Mouse (Mus musculus): ENCODE results near the gene 2300002M23Rik.

2300002M23Rik gene

GRCm38 (mm10) chr17:35567150-35567549, at the start of gene 2300002M23Rik:
Gene 2300002M23Rik, plus strand, starts transcription at chr17:35567450.
- ATAC-seq (ENCODE audit: insufficient number of reproducible peaks, low FRiP score, low TSS enrichment): no peak

- ATAC-seq (ENCODE audit: insufficient number of reproducible peaks, low FRiP score, low TSS enrichment): no peak
Measured at GRCm38 (mm10) chr17:35517526-35517925, 49.7 kb upstream of the 2300002M23Rik start.

- ATAC-seq (ENCODE audit: insufficient number of reproducible peaks, low FRiP score, low TSS enrichment): 0 out of 2 replicates have a peak, but pooled peaks have one; percentile 36
Measured at GRCm38 (mm10) chr17:35524354-35524753, 42.9 kb upstream of the 2300002M23Rik start.

- ATAC-seq (ENCODE audit: insufficient number of reproducible peaks, low FRiP score, low TSS enrichment): no peak
Measured at GRCm38 (mm10) chr17:35526644-35527043, 40.6 kb upstream of the 2300002M23Rik start.

- no peak for ATAC-seq (ENCODE audit: insufficient number of reproducible peaks, low FRiP score, low TSS enrichment)
Measured at GRCm38 (mm10) chr17:35532360-35532759, 34.9 kb upstream of the 2300002M23Rik start.

GRCm38 (mm10) chr17:35532901-35533300, 34.3 kb upstream of the 2300002M23Rik start, which contains the start of gene Psors1c2:
Gene Psors1c2, plus strand, starts transcription at chr17:35533201.
- ATAC-seq (ENCODE audit: insufficient number of reproducible peaks, low FRiP score, low TSS enrichment): no peak

GRCm38 (mm10) chr17:35534343-35534742, 32.9 kb upstream of the 2300002M23Rik start:
- ATAC-seq (ENCODE audit: insufficient number of reproducible peaks, low FRiP score, low TSS enrichment): peak; percentile 58; the same call in 1 of the 2 replicates

- no peak for ATAC-seq (ENCODE audit: insufficient number of reproducible peaks, low FRiP score, low TSS enrichment)
Measured at GRCm38 (mm10) chr17:35537421-35537820, 29.8 kb upstream of the 2300002M23Rik start.

- ATAC-seq (ENCODE audit: insufficient number of reproducible peaks, low FRiP score, low TSS enrichment): no peak
Measured at GRCm38 (mm10) chr17:35538476-35538875, 28.8 kb upstream of the 2300002M23Rik start.

- ATAC-seq (ENCODE audit: insufficient number of reproducible peaks, low FRiP score, low TSS enrichment): no peak
Measured at GRCm38 (mm10) chr17:35539540-35539939, 27.7 kb upstream of the 2300002M23Rik start.

- ATAC-seq (ENCODE audit: insufficient number of reproducible peaks, low FRiP score, low TSS enrichment): no peak
Measured at GRCm38 (mm10) chr17:35542761-35543411, 24.4 kb upstream of the 2300002M23Rik start.

- ATAC-seq (ENCODE audit: insufficient number of reproducible peaks, low FRiP score, low TSS enrichment): no peak
Measured at GRCm38 (mm10) chr17:35543412-35543861, 23.8 kb upstream of the 2300002M23Rik start.

- ATAC-seq (ENCODE audit: insufficient number of reproducible peaks, low FRiP score, low TSS enrichment): no peak
Measured at GRCm38 (mm10) chr17:35544001-35544400, 23.2 kb upstream of the 2300002M23Rik start.

- no peak for ATAC-seq (ENCODE audit: insufficient number of reproducible peaks, low FRiP score, low TSS enrichment)
Measured at GRCm38 (mm10) chr17:35544680-35545079, 22.6 kb upstream of the 2300002M23Rik start.

GRCm38 (mm10) chr17:35547465-35547864, 19.8 kb upstream of the 2300002M23Rik start:
- no peak for ATAC-seq (ENCODE audit: insufficient number of reproducible peaks, low FRiP score, low TSS enrichment)

- no peak for ATAC-seq (ENCODE audit: insufficient number of reproducible peaks, low FRiP score, low TSS enrichment)
Measured at GRCm38 (mm10) chr17:35548636-35549035, 18.6 kb upstream of the 2300002M23Rik start.

- peak; percentile 75 for ATAC-seq (ENCODE audit: insufficient number of reproducible peaks, low FRiP score, low TSS enrichment)
Measured at GRCm38 (mm10) chr17:35549437-35550142, 17.7 kb upstream of the 2300002M23Rik start.

- no peak for ATAC-seq (ENCODE audit: insufficient number of reproducible peaks, low FRiP score, low TSS enrichment)
Measured at GRCm38 (mm10) chr17:35550143-35550494, 17.1 kb upstream of the 2300002M23Rik start.

- no peak for ATAC-seq (ENCODE audit: insufficient number of reproducible peaks, low FRiP score, low TSS enrichment)
Measured at GRCm38 (mm10) chr17:35550871-35551270, 16.4 kb upstream of the 2300002M23Rik start.

- no peak for ATAC-seq (ENCODE audit: insufficient number of reproducible peaks, low FRiP score, low TSS enrichment)
Measured at GRCm38 (mm10) chr17:35551881-35552414, 15.3 kb upstream of the 2300002M23Rik start, which contains the start of gene Cdsn. Gene Cdsn, plus strand, starts transcription at chr17:35552128.

GRCm38 (mm10) chr17:35554321-35554720, 12.9 kb upstream of the 2300002M23Rik start:
- no peak for ATAC-seq (ENCODE audit: insufficient number of reproducible peaks, low FRiP score, low TSS enrichment)
